Mouse (Mus musculus) MEL (cell line): ENCODE measurements around the gene Bnip2.
A peak's percentile ranks its signal among the peaks of the same experiment; 100 is the strongest.

Experiments
- CTCF ChIP-seq, 3 experiments: IDR thresholded peaks in 2 of 3; conservative IDR thresholded peaks in 1 of 3; 2 replicates each; pipeline ENCODE4 v1.5.1; 2011 to 2012; ENCODE audit warnings: low read length in 3 of 3, low read depth in 2 of 3, mild to moderate bottlenecking in 2 of 3, improper control_type of control experiment in 1 of 3, inconsistent platforms in 1 of 3, mixed read lengths in 1 of 3, moderate library complexity in 1 of 3; ENCODE audit not compliant: control insufficient read depth in 1 of 3, insufficient read depth in 1 of 3, poor library complexity in 1 of 3, severe bottlenecking in 1 of 3
- EP300 ChIP-seq, 2 experiments: IDR thresholded peaks; 2 replicates each; pipeline ENCODE4 v1.6.1; 2011; ENCODE audit warnings: improper control_type of control experiment in 2 of 2, low read length in 2 of 2, low read depth in 1 of 2, mild to moderate bottlenecking in 1 of 2
- GABPA ChIP-seq: IDR thresholded peaks from 2 replicates; pipeline ENCODE4 v1.6.1; 2012; ENCODE audit warnings: low read depth, mild to moderate bottlenecking, inconsistent platforms, low read length, improper control_type of control experiment, moderate library complexity
- GATA1 ChIP-seq: IDR thresholded peaks from 2 replicates; pipeline ENCODE4 v1.6.1; 2011; ENCODE audit warnings: low read depth, low read length, improper control_type of control experiment

DNA sequence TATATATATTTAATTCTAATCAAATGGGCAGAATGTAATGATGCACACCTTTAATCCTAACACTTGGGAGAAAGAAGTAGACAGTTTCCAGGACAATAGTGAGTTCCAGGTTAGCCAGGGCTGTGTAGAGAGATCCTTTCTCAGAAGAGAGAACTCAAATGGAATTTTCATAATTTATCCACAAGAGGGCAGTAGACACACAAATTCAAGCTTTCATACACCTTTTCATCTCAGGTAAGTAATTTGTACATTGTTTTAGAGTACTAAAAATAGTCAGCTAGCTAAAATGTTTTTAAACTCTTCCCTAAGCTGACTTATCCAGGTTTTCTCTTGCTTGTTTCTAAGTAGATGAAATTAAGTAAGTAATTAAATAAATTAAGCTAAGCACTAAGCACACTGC lies 29.6 kb downstream of the Bnip2 start:
- TF ChIP-seq GATA1 (no peak), CTCF (IDR thresholded peaks at IDR 0.05 in 2 of 3, conservative IDR thresholded peaks at IDR 0.05 in 1 of 3; ENCODE audit: control insufficient read depth in 1 of 3, insufficient read depth in 1 of 3, low read depth in 2 of 3, low read length in 3 of 3, poor library complexity in 1 of 3, severe bottlenecking in 1 of 3) (peak in 2 of 3 experiments; percentile 38 to 57; a peak in 4 of 6 replicates), EP300 (IDR thresholded peaks at IDR 0.05; ENCODE audit: low read depth in 1 of 2, low read length in 2 of 2) (no peak), GABPA (no peak)
